Mouse (Mus musculus) embryonic facial prominence, embryonic 12.5 days (tissue): ENCODE measurements around the gene Krt27. TPM values are rescaled to one million over a fixed set of nuclear protein-coding genes. Genes with fewer than 3 reads are reported as not detected.

Experiments used
- ATAC-seq: fragments of 200-750 bp; cut with Nextera tagmentation; 2 replicates; pipeline ENCODE4 v1.8.0; 2017; ENCODE audit not compliant: insufficient number of reproducible peaks, insufficient read depth, low FRiP score, low TSS enrichment
- H3K27ac ChIP-seq: fragments of 300-500 bp; sonication (generic); 2 replicates; pipeline ENCODE4 v1.5.1; 2016; ENCODE audit warnings: mild to moderate bottlenecking
- H3K27me3 ChIP-seq: fragments of 300-500 bp; sonication (generic); 2 replicates; pipeline ENCODE4 v1.6.1; 2016; ENCODE audit warnings: mild to moderate bottlenecking, moderate library complexity
- H3K36me3 ChIP-seq: fragments of 300-500 bp; sonication (generic); 2 replicates; pipeline ENCODE4 v1.6.1; 2016; ENCODE audit warnings: mild to moderate bottlenecking
- H3K4me1 ChIP-seq: fragments of 300-500 bp; sonication (generic); 2 replicates; pipeline ENCODE4 v1.6.1; 2016
- H3K4me2 ChIP-seq: fragments of 300-500 bp; sonication (generic); replicated peaks from 2 replicates; pipeline ENCODE4 v1.6.1; 2016; ENCODE audit warnings: mild to moderate bottlenecking, moderate library complexity
- H3K4me3 ChIP-seq: fragments of 300-500 bp; sonication (generic); 2 replicates; pipeline ENCODE4 v1.5.1; 2016; ENCODE audit warnings: mild to moderate bottlenecking
- H3K9ac ChIP-seq: fragments of 300-500 bp; sonication (generic); 2 replicates; pipeline ENCODE4 v1.6.1; 2016; ENCODE audit warnings: mild to moderate bottlenecking, moderate library complexity
- H3K9me3 ChIP-seq: fragments of 300-500 bp; sonication (generic); 2 replicates; pipeline ENCODE4 v1.6.1; 2016; ENCODE audit warnings: mild to moderate bottlenecking, moderate library complexity
- WGBS: fragments of 180-500 bp; shearing (Covaris S2); methylation state at CpG from one replicate; pipeline ENCODE4 v1.1.7; 2016; 5-methylcytosine and 5-hydroxymethylcytosine counted together
- polyA plus RNA-seq: library from polyadenylated mRNA; unstranded; fragments of >200 nt; fragmentation: Nextera tagmentation; extraction: Ambion mirVana; gene quantifications from 2 replicates; pipeline ENCODE4 v1.2.1, GENCODE M21; 2016

The Krt27 gene
- not detected in 2 replicates for polyA plus RNA-seq

DNA sequence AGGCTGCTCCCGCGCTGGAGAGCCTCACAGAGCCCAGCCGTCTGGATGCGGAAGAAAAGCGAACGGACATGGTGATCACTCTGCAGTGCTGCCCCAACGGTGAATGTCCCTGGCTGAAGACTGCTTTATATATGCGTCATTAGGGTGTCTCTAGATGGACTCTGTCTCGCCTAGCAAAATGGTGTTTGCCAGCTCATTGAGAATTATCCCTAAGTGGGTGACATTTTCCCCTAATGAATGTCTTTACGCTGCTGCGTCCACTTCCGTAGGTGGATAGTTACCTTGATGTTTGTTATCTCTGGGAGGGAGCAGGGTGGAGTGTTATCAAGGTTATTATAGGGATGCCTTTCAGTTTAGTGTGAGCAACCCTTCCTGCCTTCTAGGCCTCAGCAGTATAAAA, at the start of gene Krt27:
TSS of gene Krt27 (minus strand) at position 101 of the 400 bp plus-strand sequence.
- Histone ChIP-seq H3K9ac (no peak within 1 kb of the TSS), H3K27me3 (no peaks in the 10 kb centered on the region), H3K4me3 (no peak within 1 kb of the TSS), H3K4me2 (no peak within 1 kb of the TSS), H3K27ac (no peak within 1 kb of the TSS), H3K4me1 (no peaks in the 10 kb centered on the region), H3K9me3 (no peaks in the 10 kb centered on the region), H3K36me3 (no peaks in the 10 kb centered on the region)
- WGBS: 83% methylated on average over 12 of the region's 12 CpGs
- ATAC-seq: no peak

DNA sequence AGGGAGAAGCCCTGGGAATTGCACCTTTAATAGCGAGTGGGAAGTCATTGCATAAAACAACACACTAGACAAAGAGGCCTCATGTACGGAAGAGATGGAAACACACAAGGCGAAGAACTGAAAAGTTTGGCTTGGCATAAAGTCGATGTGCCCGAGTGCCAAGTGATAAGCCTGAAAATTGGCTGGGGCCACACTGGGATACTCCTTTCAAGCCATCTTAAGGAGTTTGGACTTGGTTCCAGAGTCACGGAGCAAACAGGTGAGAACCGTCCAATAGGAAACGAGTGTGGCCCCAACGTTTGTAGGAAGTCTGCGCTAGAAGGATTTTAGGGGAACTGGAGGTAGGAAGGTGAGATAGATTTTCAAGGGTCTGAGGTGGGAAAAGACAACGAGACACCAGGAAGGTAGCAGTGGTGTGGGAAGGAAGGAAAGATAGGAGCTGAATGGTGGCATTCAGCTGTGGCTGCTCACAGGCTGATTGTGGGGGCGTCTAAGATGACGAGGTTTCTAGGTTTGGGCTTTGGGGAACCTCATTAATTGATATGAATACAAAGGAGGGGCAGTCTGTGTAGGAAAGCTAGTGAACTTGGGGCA, 49.1 kb upstream of the Krt27 start:
- no peaks in the 10 kb centered on the region for H3K4me1 ChIP-seq
- no peaks in the 10 kb centered on the region for H3K27me3 ChIP-seq
- H3K36me3 ChIP-seq: no peaks in the 10 kb centered on the region
- no peak overlapping the region for H3K4me3 ChIP-seq
- ATAC-seq: no peak
- WGBS: 86% methylated on average over 13 of the region's 13 CpGs
- H3K4me2 ChIP-seq: no peak overlapping the region
- H3K9ac ChIP-seq: no peak overlapping the region
- no peak overlapping the region for H3K27ac ChIP-seq
- H3K9me3 ChIP-seq: no peaks in the 10 kb centered on the region

DNA sequence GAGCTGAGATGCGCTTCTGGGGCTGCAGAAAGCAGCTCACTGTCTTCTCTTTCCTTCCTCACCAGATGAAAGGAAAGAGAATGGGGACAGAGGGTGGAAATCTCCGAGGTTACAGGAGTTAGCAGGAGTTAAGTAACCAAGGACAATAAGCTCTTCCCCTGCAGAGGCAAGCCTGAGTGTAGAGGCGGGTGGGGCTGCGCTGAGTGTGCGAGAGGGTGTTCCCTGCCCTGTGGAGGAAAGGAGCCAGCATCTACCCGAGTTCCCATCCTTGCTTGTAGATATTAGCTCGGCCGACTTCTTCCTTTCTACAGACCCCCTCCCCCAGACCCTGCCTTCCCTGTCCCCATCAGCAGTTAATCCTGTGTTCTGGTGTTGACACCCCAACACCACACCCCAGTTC, 47.9 kb upstream of the Krt27 start:
- no peak for ATAC-seq
- Histone ChIP-seq H3K4me1 (no peaks in the 10 kb centered on the region), H3K9ac (no peak overlapping the region), H3K27me3 (no peaks in the 10 kb centered on the region), H3K36me3 (no peaks in the 10 kb centered on the region), H3K9me3 (no peaks in the 10 kb centered on the region), H3K4me3 (no peak overlapping the region), H3K4me2 (no peak overlapping the region), H3K27ac (no peak overlapping the region)
- 72% methylated on average over 8 of the region's 8 CpGs for WGBS

DNA sequence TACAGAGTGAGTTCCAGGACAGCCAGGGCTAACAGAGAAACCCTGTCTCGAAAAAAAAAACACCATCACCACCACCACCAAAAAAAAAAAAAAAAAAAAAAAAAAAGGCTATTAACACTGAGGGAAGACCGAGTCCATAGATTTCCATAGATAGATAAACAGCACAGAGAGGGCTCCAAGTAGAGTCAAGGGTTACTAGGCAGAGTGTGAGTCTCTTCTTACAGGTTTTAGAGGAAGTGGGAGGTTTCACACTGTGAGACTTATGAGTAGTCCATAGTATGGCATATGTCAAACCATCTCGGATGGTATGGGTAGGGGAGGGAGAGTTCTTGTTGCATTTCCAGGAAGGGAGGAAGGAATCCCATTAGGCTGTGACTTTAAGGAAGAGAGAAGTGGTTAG, 47.2 kb upstream of the Krt27 start:
- WGBS: 82% methylated on average over 3 of the region's 3 CpGs
- Histone ChIP-seq H3K27me3 (no peaks in the 10 kb centered on the region), H3K9ac (no peak overlapping the region), H3K4me3 (no peak overlapping the region), H3K36me3 (no peaks in the 10 kb centered on the region), H3K27ac (no peak overlapping the region), H3K4me2 (no peak overlapping the region), H3K4me1 (no peaks in the 10 kb centered on the region), H3K9me3 (no peaks in the 10 kb centered on the region)
- no peak for ATAC-seq

DNA sequence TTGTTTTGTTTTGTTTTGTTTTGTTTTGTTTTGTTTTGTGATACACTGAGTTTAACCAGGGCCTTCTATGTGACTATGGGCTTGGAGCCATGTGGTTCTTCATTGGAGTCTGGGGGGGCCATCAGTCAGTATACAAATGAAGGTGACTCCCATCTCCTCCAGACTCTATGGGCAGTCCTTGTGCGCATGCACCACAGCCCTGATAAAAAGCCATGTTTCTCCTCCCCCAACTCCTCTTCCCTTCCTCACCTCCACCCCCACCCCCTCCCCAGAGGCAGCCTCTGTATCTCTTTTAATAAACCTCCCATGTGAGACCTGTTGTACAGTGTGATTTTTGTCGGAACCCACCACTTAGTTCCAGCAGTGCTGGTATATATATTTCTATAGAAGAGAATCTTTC, 45.8 kb upstream of the Krt27 start:
- ATAC-seq: no peak
- H3K27ac ChIP-seq: no peak overlapping the region
- no peaks in the 10 kb centered on the region for H3K9me3 ChIP-seq
- H3K4me1 ChIP-seq: no peaks in the 10 kb centered on the region
- H3K9ac ChIP-seq: no peak overlapping the region
- H3K27me3 ChIP-seq: no peaks in the 10 kb centered on the region
- H3K4me2 ChIP-seq: no peak overlapping the region
- WGBS: 81% methylated on average over 2 of the region's 2 CpGs
- no peaks in the 10 kb centered on the region for H3K36me3 ChIP-seq
- no peak overlapping the region for H3K4me3 ChIP-seq

DNA sequence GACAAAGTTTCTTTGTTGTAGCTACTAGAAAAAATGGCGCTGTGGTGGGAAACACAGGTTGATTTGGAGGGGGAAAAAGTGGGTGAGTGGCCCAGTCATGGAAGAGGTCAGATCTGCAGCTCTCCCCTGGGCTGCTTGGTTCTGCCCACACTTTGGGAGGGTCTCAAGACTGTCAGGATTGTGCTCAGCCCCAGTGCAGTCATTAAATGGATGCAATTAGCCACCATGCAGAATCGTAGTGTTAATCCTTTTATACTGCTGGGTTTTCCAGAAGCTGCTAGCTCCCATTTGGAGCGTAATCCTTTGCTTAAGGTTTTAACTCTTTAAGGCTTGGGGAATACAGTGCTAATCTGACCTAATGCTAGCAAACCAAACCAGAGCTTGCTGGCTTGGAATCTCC, 45.1 kb upstream of the Krt27 start:
- no peak overlapping the region for H3K27ac ChIP-seq
- no peak overlapping the region for H3K9ac ChIP-seq
- WGBS: 40% methylated on average over 3 of the region's 3 CpGs
- H3K27me3 ChIP-seq: no peaks in the 10 kb centered on the region
- no peak overlapping the region for H3K4me2 ChIP-seq
- no peaks in the 10 kb centered on the region for H3K4me1 ChIP-seq
- H3K36me3 ChIP-seq: no peaks in the 10 kb centered on the region
- no peak for ATAC-seq
- no peak overlapping the region for H3K4me3 ChIP-seq
- no peaks in the 10 kb centered on the region for H3K9me3 ChIP-seq

DNA sequence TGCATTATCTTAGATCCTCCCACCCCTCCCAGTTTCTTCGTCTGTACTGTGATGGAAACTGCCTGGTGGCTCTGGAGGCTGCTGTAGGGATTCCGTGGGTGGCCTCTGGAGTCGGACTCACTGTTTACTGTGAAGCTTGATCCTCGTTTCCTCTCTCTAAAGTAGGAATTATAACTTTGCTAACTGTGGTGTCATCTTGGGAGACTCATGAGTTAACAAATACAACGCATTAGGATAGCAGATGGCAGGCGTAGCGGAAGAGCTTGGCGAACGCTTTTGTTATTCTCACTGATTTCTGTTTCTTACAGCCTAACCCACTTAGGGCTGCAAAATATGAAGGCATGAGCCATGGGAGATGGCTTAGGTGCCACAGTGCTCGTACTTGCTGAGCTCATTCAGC, 41.6 kb upstream of the Krt27 start:
- H3K36me3 ChIP-seq: no peaks in the 10 kb centered on the region
- H3K9ac ChIP-seq: no peak overlapping the region
- no peak overlapping the region for H3K27ac ChIP-seq
- no peak for ATAC-seq
- no peak overlapping the region for H3K4me2 ChIP-seq
- no peaks in the 10 kb centered on the region for H3K4me1 ChIP-seq
- no peak overlapping the region for H3K4me3 ChIP-seq
- no peaks in the 10 kb centered on the region for H3K9me3 ChIP-seq
- H3K27me3 ChIP-seq: no peaks in the 10 kb centered on the region
- 84% methylated on average over 10 of the region's 10 CpGs for WGBS

DNA sequence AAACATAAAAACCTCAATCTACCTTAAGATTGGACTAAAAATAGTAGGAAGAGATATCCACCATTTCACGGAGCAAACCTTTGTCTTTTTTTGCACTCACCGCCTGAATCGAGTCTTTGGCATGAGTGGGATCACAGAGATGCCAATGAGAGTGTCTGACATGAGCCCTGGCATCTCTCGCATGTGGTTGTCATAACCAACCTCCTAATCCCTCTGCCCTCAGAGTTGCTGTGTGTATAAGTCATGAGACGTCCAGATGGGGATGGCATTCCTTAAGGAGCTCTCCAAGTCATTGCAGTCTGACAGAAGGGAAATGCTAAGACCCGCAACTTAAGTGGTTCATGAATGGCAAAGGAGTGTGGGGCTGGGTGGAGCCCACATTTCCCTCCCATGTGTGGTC, 40.5 kb upstream of the Krt27 start:
- H3K4me2 ChIP-seq: no peak overlapping the region
- H3K27ac ChIP-seq: no peak overlapping the region
- 80% methylated on average over 6 of the region's 6 CpGs for WGBS
- H3K9me3 ChIP-seq: no peaks in the 10 kb centered on the region
- no peak for ATAC-seq
- no peak overlapping the region for H3K9ac ChIP-seq
- no peaks in the 10 kb centered on the region for H3K27me3 ChIP-seq
- no peaks in the 10 kb centered on the region for H3K4me1 ChIP-seq
- no peak overlapping the region for H3K4me3 ChIP-seq
- no peaks in the 10 kb centered on the region for H3K36me3 ChIP-seq

DNA sequence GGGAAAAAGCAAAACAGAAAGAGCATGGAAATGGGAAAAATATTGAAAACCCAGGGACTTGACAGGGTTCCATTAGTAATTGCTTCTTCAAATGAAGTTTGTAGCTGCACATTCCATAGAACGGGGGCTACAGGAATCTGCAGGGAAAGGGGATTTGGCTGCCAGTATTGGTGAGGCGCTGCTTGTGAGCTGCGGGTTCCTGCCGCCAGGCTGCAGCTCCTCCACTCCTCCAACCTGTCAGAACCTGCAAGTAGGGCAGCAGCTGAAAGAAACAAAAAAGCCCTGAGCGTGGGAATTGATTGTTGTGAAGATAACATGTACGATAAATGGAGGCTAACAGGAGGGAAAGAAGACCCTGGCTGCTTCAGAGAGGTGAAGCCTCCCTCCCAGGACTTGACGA, 40.0 kb upstream of the Krt27 start:
- Histone ChIP-seq H3K36me3 (no peaks in the 10 kb centered on the region), H3K27me3 (no peaks in the 10 kb centered on the region), H3K9me3 (no peaks in the 10 kb centered on the region), H3K9ac (no peak overlapping the region), H3K4me3 (no peak overlapping the region), H3K27ac (no peak overlapping the region), H3K4me2 (no peak overlapping the region), H3K4me1 (no peaks in the 10 kb centered on the region)
- ATAC-seq: no peak
- WGBS: 81% methylated on average over 7 of the region's 7 CpGs

DNA sequence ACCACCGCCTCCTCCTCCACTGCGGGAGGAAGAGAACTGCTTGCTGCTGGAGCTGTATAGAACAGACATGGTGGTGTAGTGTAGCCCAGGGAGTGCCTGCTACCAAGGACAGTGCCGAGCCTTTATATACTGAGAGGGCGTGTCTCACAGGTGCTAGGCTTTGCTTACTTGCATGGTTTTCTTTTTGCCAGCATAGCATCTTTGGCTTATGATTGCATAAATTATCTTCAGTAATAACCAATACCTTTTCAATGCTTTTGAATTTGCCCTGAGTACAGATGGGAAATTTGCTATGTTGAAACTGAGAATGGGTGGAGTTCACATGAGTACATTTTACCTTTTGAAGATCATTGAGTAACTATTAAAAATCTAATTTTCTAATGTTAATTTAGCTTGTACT, 38.4 kb upstream of the Krt27 start, which contains the start of gene Krt10:
TSS of gene Krt10 (minus strand) at position 101 of the 400 bp plus-strand sequence.
- no peaks in the 10 kb centered on the region for H3K9me3 ChIP-seq
- no peaks in the 10 kb centered on the region for H3K4me1 ChIP-seq
- 82% methylated on average over 4 of the region's 4 CpGs for WGBS
- H3K9ac ChIP-seq: no peak within 1 kb of the TSS
- ATAC-seq: no peak
- no peak within 1 kb of the TSS for H3K4me2 ChIP-seq
- H3K27ac ChIP-seq: no peak within 1 kb of the TSS
- no peaks in the 10 kb centered on the region for H3K27me3 ChIP-seq
- no peak within 1 kb of the TSS for H3K4me3 ChIP-seq
- no peaks in the 10 kb centered on the region for H3K36me3 ChIP-seq

DNA sequence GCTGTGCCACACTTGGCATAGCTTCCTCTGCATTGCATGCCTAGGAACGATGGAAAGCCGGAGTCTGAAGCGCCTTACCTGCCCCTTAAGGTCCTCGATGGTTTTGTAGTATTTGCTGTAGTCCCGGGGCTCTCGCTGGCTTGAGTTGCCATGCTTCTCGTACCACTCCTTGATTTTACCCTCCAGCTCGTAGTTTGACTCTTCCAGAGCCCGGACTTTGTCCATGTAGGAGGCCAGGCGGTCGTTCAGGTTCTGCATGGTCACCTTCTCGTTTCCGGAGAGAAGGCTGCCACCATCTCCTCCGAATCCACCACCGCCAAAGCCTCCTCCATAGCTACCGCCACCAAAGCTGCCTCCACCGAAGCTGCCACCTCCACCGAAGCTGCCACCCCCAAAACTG, 37.8 kb upstream of the Krt27 start:
- no peak overlapping the region for H3K27ac ChIP-seq

DNA sequence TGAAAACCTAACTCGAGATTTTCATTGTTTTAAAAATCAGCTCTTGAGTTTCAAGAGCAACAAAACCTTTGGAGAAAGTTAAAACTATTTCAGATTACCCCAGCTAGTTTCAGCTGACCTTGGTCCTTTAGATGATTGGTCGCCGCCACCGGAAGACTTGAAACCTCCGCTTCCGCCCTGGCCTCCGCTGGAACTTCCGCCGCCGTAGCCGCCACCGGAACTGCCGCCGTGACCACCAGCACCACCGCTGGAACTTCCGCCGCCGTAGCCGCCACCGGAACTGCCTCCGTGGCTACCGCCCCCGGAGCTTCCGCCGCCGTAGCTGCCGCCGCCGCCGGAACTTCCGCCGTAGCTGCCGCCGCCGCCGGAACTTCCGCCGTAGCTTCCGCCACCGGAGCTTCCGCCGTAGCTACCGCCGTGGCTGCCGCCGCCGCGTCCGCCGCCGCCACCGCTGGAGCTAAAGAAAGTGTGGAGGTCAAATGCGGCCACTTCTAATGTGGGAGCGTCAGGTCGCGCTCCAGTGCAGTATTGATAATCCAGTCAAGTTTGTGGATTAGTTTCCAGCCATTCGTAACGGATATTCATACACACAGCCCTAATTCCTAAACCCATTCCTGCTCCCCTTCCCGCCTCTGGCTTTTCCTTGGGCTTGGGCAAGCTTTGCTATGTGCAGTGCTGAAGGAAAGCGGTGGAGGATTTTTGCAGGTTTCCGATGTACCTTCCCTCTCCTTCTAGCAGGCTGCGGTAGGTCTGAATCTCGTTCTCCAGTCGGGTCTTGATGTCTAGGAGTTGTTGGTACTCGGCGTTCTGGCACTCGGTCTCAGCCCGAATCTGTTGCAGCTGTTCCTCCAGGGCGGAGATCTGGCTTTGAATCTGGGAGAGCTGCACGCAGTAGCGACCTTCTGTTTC, 35.2 kb upstream of the Krt27 start:
- H3K36me3 ChIP-seq: no peaks in the 10 kb centered on the region
- H3K4me1 ChIP-seq: no peaks in the 10 kb centered on the region
- H3K27ac ChIP-seq: peak overlapping the region; percentile 96
- ATAC-seq: no peak
- H3K4me3 ChIP-seq: peak overlapping the region; percentile 50
- WGBS: 2% methylated on average over 71 of the region's 71 CpGs
- no peaks in the 10 kb centered on the region for H3K9me3 ChIP-seq
- H3K9ac ChIP-seq: peak overlapping the region; percentile 63
- no peaks in the 10 kb centered on the region for H3K27me3 ChIP-seq
- peak overlapping the region; percentile 50 for H3K4me2 ChIP-seq

More for the DNA sequence above, 37.8 kb upstream of the Krt27 start:
- H3K4me2 ChIP-seq: no peak overlapping the region
- no peak overlapping the region for H3K9ac ChIP-seq
- no peaks in the 10 kb centered on the region for H3K9me3 ChIP-seq
- no peaks in the 10 kb centered on the region for H3K27me3 ChIP-seq
- H3K4me3 ChIP-seq: no peak overlapping the region
- no peaks in the 10 kb centered on the region for H3K4me1 ChIP-seq
- WGBS: 93% methylated on average over 18 of the region's 18 CpGs
- no peak for ATAC-seq
- H3K36me3 ChIP-seq: no peaks in the 10 kb centered on the region
